Mouse (Mus musculus): ENCODE results near the gene Gm5105. TPM values are rescaled to one million over a fixed set of nuclear protein-coding genes. Genes with fewer than 3 reads are reported as not detected.

Gene Gm5105
- polyA plus RNA-seq (2015; fragmentation: Nextera tagmentation; extraction: Ambion mirVana) = 0.14 and 0.19 TPM in 2 replicates

GRCm38 (mm10) chr3:138067288-138067687 is at the start of gene Gm5105:
Gene Gm5105 (minus strand): TSS chr3:138067388.
- no peaks in the 10 kb centered on the region for H3K36me3 ChIP-seq (ENCODE audit: control insufficient read depth, insufficient read depth, low read length)
- no peak within 1 kb of the TSS for H3K4me3 ChIP-seq (replicated peaks; ENCODE audit: low read length)
- ATAC-seq (ENCODE audit: insufficient read depth, low FRiP score) = no peak
- no peak within 1 kb of the TSS for H3K4me2 ChIP-seq (ENCODE audit: low read depth, low read length)
- no peak within 1 kb of the TSS for H3K9ac ChIP-seq (ENCODE audit: low read length)
- no peak within 1 kb of the TSS for H3K27ac ChIP-seq (ENCODE audit: low read length)
- WGBS = 90% methylated on average over 12 of the region's 12 CpGs
- peaks cover 14% of the 10 kb centered on the region; the same call in 1 of the 2 replicates for H3K4me1 ChIP-seq (ENCODE audit: control insufficient read depth, insufficient read depth, low read length)
- no peaks in the 10 kb centered on the region for H3K9me3 ChIP-seq (replicated peaks; ENCODE audit: control insufficient read depth, low read length)
- no peaks in the 10 kb centered on the region; the same call in 1 of the 2 replicates for H3K27me3 ChIP-seq (ENCODE audit: control insufficient read depth, insufficient read depth, low read length)

GRCm38 (mm10) chr3:138116871-138117270 is 49.7 kb upstream of the Gm5105 start:
- WGBS = 81% methylated on average over 4 of the region's 4 CpGs
- Histone ChIP-seq H3K4me1 (ENCODE audit: control insufficient read depth, insufficient read depth, low read length) (no peaks in the 10 kb centered on the region), H3K9me3 (replicated peaks; ENCODE audit: control insufficient read depth, low read length) (no peaks in the 10 kb centered on the region), H3K27me3 (ENCODE audit: control insufficient read depth, insufficient read depth, low read length) (no peaks in the 10 kb centered on the region), H3K4me3 (replicated peaks; ENCODE audit: low read length) (no peak overlapping the region), H3K4me2 (ENCODE audit: low read depth, low read length) (no peak overlapping the region), H3K27ac (ENCODE audit: low read length) (no peak overlapping the region), H3K9ac (ENCODE audit: low read length) (no peak overlapping the region), H3K36me3 (ENCODE audit: control insufficient read depth, insufficient read depth, low read length) (no peaks in the 10 kb centered on the region)
- no peak for ATAC-seq (ENCODE audit: insufficient read depth, low FRiP score)

- Histone ChIP-seq H3K9ac (ENCODE audit: low read length) (no peak overlapping the region), H3K9me3 (replicated peaks; ENCODE audit: control insufficient read depth, low read length) (no peaks in the 10 kb centered on the region), H3K27ac (ENCODE audit: low read length) (no peak overlapping the region), H3K4me3 (replicated peaks; ENCODE audit: low read length) (no peak overlapping the region), H3K36me3 (ENCODE audit: control insufficient read depth, insufficient read depth, low read length) (no peaks in the 10 kb centered on the region), H3K4me1 (ENCODE audit: control insufficient read depth, insufficient read depth, low read length) (no peaks in the 10 kb centered on the region), H3K4me2 (ENCODE audit: low read depth, low read length) (no peak overlapping the region), H3K27me3 (ENCODE audit: control insufficient read depth, insufficient read depth, low read length) (no peaks in the 10 kb centered on the region)
- ATAC-seq (ENCODE audit: insufficient read depth, low FRiP score) = no peak
- 85% methylated on average over 17 of the region's 17 CpGs for WGBS
These were observed 46.9 kb upstream of the Gm5105 start for GRCm38 (mm10) chr3:138114106-138114505.

GRCm38 (mm10) chr3:138110910-138111782 is 44.0 kb upstream of the Gm5105 start:
- no peak overlapping the region for H3K4me3 ChIP-seq (replicated peaks; ENCODE audit: low read length)
- no peak overlapping the region for H3K4me2 ChIP-seq (ENCODE audit: low read depth, low read length)
- no peak overlapping the region for H3K27ac ChIP-seq (ENCODE audit: low read length)
- no peak for ATAC-seq (ENCODE audit: insufficient read depth, low FRiP score)
- no peak overlapping the region for H3K9ac ChIP-seq (ENCODE audit: low read length)
- no peaks in the 10 kb centered on the region for H3K36me3 ChIP-seq (ENCODE audit: control insufficient read depth, insufficient read depth, low read length)
- 89% methylated on average over 19 of the region's 19 CpGs for WGBS
- H3K9me3 ChIP-seq (replicated peaks; ENCODE audit: control insufficient read depth, low read length) = no peaks in the 10 kb centered on the region
- H3K4me1 ChIP-seq (ENCODE audit: control insufficient read depth, insufficient read depth, low read length) = no peaks in the 10 kb centered on the region
- no peaks in the 10 kb centered on the region for H3K27me3 ChIP-seq (ENCODE audit: control insufficient read depth, insufficient read depth, low read length)

- Histone ChIP-seq H3K4me2 (ENCODE audit: low read depth, low read length) (no peak overlapping the region), H3K36me3 (ENCODE audit: control insufficient read depth, insufficient read depth, low read length) (no peaks in the 10 kb centered on the region), H3K4me1 (ENCODE audit: control insufficient read depth, insufficient read depth, low read length) (no peaks in the 10 kb centered on the region), H3K27me3 (ENCODE audit: control insufficient read depth, insufficient read depth, low read length) (no peaks in the 10 kb centered on the region), H3K4me3 (replicated peaks; ENCODE audit: low read length) (no peak overlapping the region), H3K27ac (ENCODE audit: low read length) (no peak overlapping the region), H3K9ac (ENCODE audit: low read length) (no peak overlapping the region), H3K9me3 (replicated peaks; ENCODE audit: control insufficient read depth, low read length) (no peaks in the 10 kb centered on the region)
- ATAC-seq (ENCODE audit: insufficient read depth, low FRiP score) = no peak
- whole genome bisulfite sequencing = 91% methylated on average over 10 of the region's 10 CpGs
These were observed 39.7 kb upstream of the Gm5105 start for GRCm38 (mm10) chr3:138106887-138107286.

GRCm38 (mm10) chr3:138105056-138105455 is 37.9 kb upstream of the Gm5105 start:
- no peak for ATAC-seq (ENCODE audit: insufficient read depth, low FRiP score)
- Histone ChIP-seq H3K9ac (ENCODE audit: low read length) (no peak overlapping the region), H3K27me3 (ENCODE audit: control insufficient read depth, insufficient read depth, low read length) (no peaks in the 10 kb centered on the region), H3K4me2 (ENCODE audit: low read depth, low read length) (no peak overlapping the region), H3K4me1 (ENCODE audit: control insufficient read depth, insufficient read depth, low read length) (no peaks in the 10 kb centered on the region), H3K9me3 (replicated peaks; ENCODE audit: control insufficient read depth, low read length) (no peaks in the 10 kb centered on the region), H3K36me3 (ENCODE audit: control insufficient read depth, insufficient read depth, low read length) (no peaks in the 10 kb centered on the region), H3K27ac (ENCODE audit: low read length) (no peak overlapping the region), H3K4me3 (replicated peaks; ENCODE audit: low read length) (no peak overlapping the region)
- WGBS = 68% methylated on average over 5 of the region's 5 CpGs

GRCm38 (mm10) chr3:138103690-138104089 is 36.5 kb upstream of the Gm5105 start:
- H3K9me3 ChIP-seq (replicated peaks; ENCODE audit: control insufficient read depth, low read length) = no peaks in the 10 kb centered on the region
- H3K36me3 ChIP-seq (ENCODE audit: control insufficient read depth, insufficient read depth, low read length) = no peaks in the 10 kb centered on the region
- 89% methylated on average over 4 of the region's 4 CpGs for WGBS
- H3K4me2 ChIP-seq (ENCODE audit: low read depth, low read length) = no peak overlapping the region
- ATAC-seq (ENCODE audit: insufficient read depth, low FRiP score) = no peak
- no peak overlapping the region for H3K9ac ChIP-seq (ENCODE audit: low read length)
- H3K4me1 ChIP-seq (ENCODE audit: control insufficient read depth, insufficient read depth, low read length) = no peaks in the 10 kb centered on the region
- H3K4me3 ChIP-seq (replicated peaks; ENCODE audit: low read length) = no peak overlapping the region
- H3K27me3 ChIP-seq (ENCODE audit: control insufficient read depth, insufficient read depth, low read length) = no peaks in the 10 kb centered on the region
- no peak overlapping the region for H3K27ac ChIP-seq (ENCODE audit: low read length)

- H3K4me2 ChIP-seq (ENCODE audit: low read depth, low read length) = no peak overlapping the region
- no peak overlapping the region for H3K4me3 ChIP-seq (replicated peaks; ENCODE audit: low read length)
- H3K4me1 ChIP-seq (ENCODE audit: control insufficient read depth, insufficient read depth, low read length) = 0 out of 2 replicates have a peak, but pooled peaks cover 3% of the 10 kb centered on the region
- no peaks in the 10 kb centered on the region for H3K9me3 ChIP-seq (replicated peaks; ENCODE audit: control insufficient read depth, low read length)
- no peak overlapping the region for H3K9ac ChIP-seq (ENCODE audit: low read length)
- no peak for ATAC-seq (ENCODE audit: insufficient read depth, low FRiP score)
- WGBS = 88% methylated on average over 4 of the region's 4 CpGs
- H3K36me3 ChIP-seq (ENCODE audit: control insufficient read depth, insufficient read depth, low read length) = no peaks in the 10 kb centered on the region
- H3K27me3 ChIP-seq (ENCODE audit: control insufficient read depth, insufficient read depth, low read length) = no peaks in the 10 kb centered on the region
- H3K27ac ChIP-seq (ENCODE audit: low read length) = no peak overlapping the region
These were observed 34.7 kb upstream of the Gm5105 start for GRCm38 (mm10) chr3:138101936-138102335.

GRCm38 (mm10) chr3:138097718-138098117 is 30.5 kb upstream of the Gm5105 start:
- ATAC-seq (ENCODE audit: insufficient read depth, low FRiP score) = 0 out of 2 replicates have a peak, but pooled peaks have one; percentile 13
- Histone ChIP-seq H3K27me3 (ENCODE audit: control insufficient read depth, insufficient read depth, low read length) (no peaks in the 10 kb centered on the region), H3K4me2 (ENCODE audit: low read depth, low read length) (no peak overlapping the region), H3K36me3 (ENCODE audit: control insufficient read depth, insufficient read depth, low read length) (no peaks in the 10 kb centered on the region), H3K4me1 (ENCODE audit: control insufficient read depth, insufficient read depth, low read length) (peaks cover 3% of the 10 kb centered on the region; the same call in 1 of the 2 replicates), H3K9me3 (replicated peaks; ENCODE audit: control insufficient read depth, low read length) (no peaks in the 10 kb centered on the region), H3K4me3 (replicated peaks; ENCODE audit: low read length) (no peak overlapping the region), H3K27ac (ENCODE audit: low read length) (peak overlapping the region; percentile 5; the same call in 1 of the 2 replicates), H3K9ac (ENCODE audit: low read length) (no peak overlapping the region)
- WGBS = 67% methylated on average over 1 of the region's 1 CpGs
